In genomic region chr7:35081406-35082104, GRCm38 (mm10) we compare ENCODE assay signal across 11 mouse cellular contexts. TPM values are rescaled to one million over a fixed set of nuclear protein-coding genes. Genes with fewer than 3 reads are reported as not detected.
A peak's percentile ranks its signal among the peaks of the same experiment; 100 is the strongest.
DNase-seq lines count a peak whose midpoint lies in the region; ATAC-seq and TF ChIP-seq lines count a peak whose summit lies in the region.
"Had no signal": no experiment of that assay in that cellular context is flagged by ENCODE, and none has a peak within 500 bp of the region (broad histone marks: within the 10 kb centered on the region; RNA-seq: fewer than 3 reads in every experiment).

No protein-coding gene starts in this region.

- no peak for TF ChIP-seq POLR2A in small intestine, adult 2 months (IDR thresholded peaks at IDR 0.05; ENCODE audit: low read depth, low read length)

- no peak for TF ChIP-seq CTCF in small intestine, adult 2 months (IDR thresholded peaks at IDR 0.05; ENCODE audit: extremely low read depth, insufficient read length, insufficient replicate concordance, low read depth, low read length)

- peak overlapping the region; percentile 49; the same call in 1 of the 2 replicates for H3K27ac ChIP-seq in heart, embryonic 13.5 days (replicated peaks)
- H3K27ac ChIP-seq in lung, embryonic 15.5 days: peak overlapping the region; percentile 5; the same call in 1 of the 2 replicates
- H3K27ac ChIP-seq in intestine, embryonic 15.5 days: peak overlapping the region; percentile 66
- H3K27ac ChIP-seq in small intestine, adult 2 months (ENCODE audit: insufficient read depth, low read depth, low read length): peak overlapping the region; percentile 90

- H3K9me3 ChIP-seq in heart, embryonic 13.5 days: no peaks in the 10 kb centered on the region
- H3K9me3 ChIP-seq in lung, embryonic 15.5 days: no peaks in the 10 kb centered on the region
- H3K9me3 ChIP-seq in intestine, embryonic 15.5 days: no peaks in the 10 kb centered on the region

- DNase-seq in heart, adult 18-20 months: no peak
- no peak for DNase-seq in lung, postnatal 25 days (ENCODE audit: low spot score)
- no peak for DNase-seq in left cerebral cortex, adult 9 months (ENCODE audit: low spot score in 2 of 2)
- no peak for DNase-seq in cerebellum, adult 11-12 months
- DNase-seq: cerebellum, postnatal 36 days; thymus, postnatal 25 days had no signal

- no peak overlapping the region for H3K9ac ChIP-seq in heart, embryonic 13.5 days
- no peak overlapping the region for H3K9ac ChIP-seq in lung, embryonic 15.5 days
- no peak overlapping the region for H3K9ac ChIP-seq in intestine, embryonic 15.5 days

- H3K4me2 ChIP-seq in heart, embryonic 13.5 days: peak overlapping the region; percentile 43
- H3K4me2 ChIP-seq in lung, embryonic 15.5 days: peak overlapping the region; percentile 39
- peak overlapping the region; percentile 45 for H3K4me2 ChIP-seq in intestine, embryonic 15.5 days (replicated peaks)

- peaks cover 15% of the 10 kb centered on the region for H3K27me3 ChIP-seq in heart, embryonic 13.5 days (replicated peaks)
- peaks cover under 1% of the 10 kb centered on the region; the same call in 1 of the 2 replicates for H3K27me3 ChIP-seq in lung, embryonic 15.5 days
- no peaks in the 10 kb centered on the region for H3K27me3 ChIP-seq in intestine, embryonic 15.5 days (replicated peaks)
- no peaks in the 10 kb centered on the region for H3K27me3 ChIP-seq in small intestine, adult 2 months (ENCODE audit: control insufficient read depth, insufficient read depth, low read length)

- no peaks in the 10 kb centered on the region for H3K36me3 ChIP-seq in heart, embryonic 13.5 days
- no peaks in the 10 kb centered on the region for H3K36me3 ChIP-seq in lung, embryonic 15.5 days
- no peaks in the 10 kb centered on the region for H3K36me3 ChIP-seq in intestine, embryonic 15.5 days
- no peaks in the 10 kb centered on the region for H3K36me3 ChIP-seq in small intestine, adult 2 months (ENCODE audit: control insufficient read depth, insufficient read depth, low read length)

- peaks cover 15% of the 10 kb centered on the region for H3K4me1 ChIP-seq in heart, embryonic 13.5 days
- peaks cover 22% of the 10 kb centered on the region for H3K4me1 ChIP-seq in lung, embryonic 15.5 days
- peaks cover 16% of the 10 kb centered on the region; the same call in 1 of the 2 replicates for H3K4me1 ChIP-seq in intestine, embryonic 15.5 days (replicated peaks)
- H3K4me1 ChIP-seq in small intestine, adult 2 months (ENCODE audit: control insufficient read depth, insufficient read depth, insufficient read length, low read length): peaks cover 9% of the 10 kb centered on the region; the same call in 1 of the 2 replicates

- 61% methylated on average over 9 of the region's 9 CpGs for WGBS in heart, embryonic 13.5 days
- 63% methylated on average over 9 of the region's 9 CpGs for WGBS in lung, embryonic 15.5 days
- WGBS in intestine, embryonic 15.5 days: 62% methylated on average over 9 of the region's 9 CpGs
- 40% methylated on average over 9 of the region's 9 CpGs for WGBS in small intestine, adult 2 months

- ATAC-seq in heart, embryonic 13.5 days (ENCODE audit: extremely low read depth, insufficient number of reproducible peaks, low FRiP score, low TSS enrichment): no peak
- ATAC-seq in lung, embryonic 15.5 days (ENCODE audit: borderline replicate concordance, extremely low read depth, low FRiP score, low TSS enrichment): peak; percentile 19; the same call in 1 of the 2 replicates
- peak; percentile 83 for ATAC-seq in intestine, embryonic 15.5 days
- ATAC-seq: forebrain, embryonic 14.5 days had no signal

- no peak overlapping the region for H3K4me3 ChIP-seq in heart, embryonic 13.5 days
- no peak overlapping the region; the same call in 1 of the 2 replicates for H3K4me3 ChIP-seq in lung, embryonic 15.5 days
- 0 out of 2 replicates have a peak overlapping the region, but pooled peaks have one; percentile 5 for H3K4me3 ChIP-seq in intestine, embryonic 15.5 days (replicated peaks)
- no peak overlapping the region for H3K4me3 ChIP-seq in small intestine, adult 2 months (ENCODE audit: low read depth, low read length)

RNA-seq across cellular contexts. Expression of gene Cebpg, which starts 25.2 kb away (rescaled TPM):
- polyA plus RNA-seq in heart, embryonic 13.5 days (2015; fragmentation: Nextera tagmentation; extraction: Ambion mirVana): 16.3 and 19.2 TPM in 2 replicates
- total RNA-seq in heart, adult 18-20 months (2021): 10 to 100 TPM; 25.4 to 25.5 TPM
- polyA plus RNA-seq in lung, embryonic 15.5 days (2015; fragmentation: Nextera tagmentation; extraction: Ambion mirVana): 42.3 and 44.9 TPM in 2 replicates
- 44.5 and 45.3 TPM in 2 replicates for polyA plus RNA-seq in intestine, embryonic 15.5 days (2015; fragmentation: Nextera tagmentation; extraction: Ambion mirVana)
- polyA plus RNA-seq in small intestine, adult 2 months (2012; rRNA removed): 4.3 and 8.0 TPM in 2 replicates

RNA-seq across cellular contexts. Expression of gene Cebpa, which starts 37.5 kb away (rescaled TPM):
- 0.47 and 0.78 TPM in 2 replicates for polyA plus RNA-seq in heart, embryonic 13.5 days (2015; fragmentation: Nextera tagmentation; extraction: Ambion mirVana)
- 10 to 100 TPM in 1 of 2 experiments, 1 to 10 TPM in 1; 8.0 to 22.5 TPM for total RNA-seq in heart, adult 18-20 months (2021)
- 6.9 and 7.3 TPM in 2 replicates for polyA plus RNA-seq in lung, embryonic 15.5 days (2015; fragmentation: Nextera tagmentation; extraction: Ambion mirVana)
- polyA plus RNA-seq in intestine, embryonic 15.5 days (2015; fragmentation: Nextera tagmentation; extraction: Ambion mirVana): 13.9 and 14.1 TPM in 2 replicates
- 39.2 and 105 TPM in 2 replicates for polyA plus RNA-seq in small intestine, adult 2 months (2012; rRNA removed)

Comparison
In these comparisons a context has a peak if more than half of its experiments do, and no peak if none do; other contexts are left out.
1. H3K27ac ChIP-seq: peak in every context shown above with its lines; median percentile 90 in small intestine, adult 2 months; 66 in intestine, embryonic 15.5 days; 49 in heart, embryonic 13.5 days; 5 in lung, embryonic 15.5 days.